In the genomic region with DNA sequence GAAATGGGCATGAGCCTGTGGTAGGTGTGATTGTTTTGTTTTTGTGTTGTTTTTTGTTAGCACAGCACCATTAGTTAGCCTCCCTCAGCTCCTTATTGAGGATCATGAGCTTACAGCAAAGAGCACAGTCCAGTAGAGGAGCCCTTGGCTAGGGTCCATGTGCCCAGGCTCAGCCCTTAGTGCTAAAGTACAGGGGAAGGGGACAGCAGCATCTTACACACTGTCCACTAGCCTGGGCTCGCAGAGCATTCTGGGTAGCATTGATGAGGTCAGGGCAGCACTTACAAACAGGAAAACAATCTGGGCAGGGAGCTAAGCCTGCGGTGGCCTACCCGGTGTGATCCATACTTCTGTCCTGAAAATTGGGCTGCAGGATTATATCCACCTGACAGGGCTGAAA, we compare ENCODE assay signal across 16 mouse cellular contexts.
DNase-seq lines count a peak whose midpoint lies in the region; ATAC-seq and TF ChIP-seq lines count a peak whose summit lies in the region.
"Had no signal": no experiment of that assay in that cellular context is flagged by ENCODE, and none has a peak within 500 bp of the region (broad histone marks: within the 10 kb centered on the region; RNA-seq: fewer than 3 reads in every experiment).

No protein-coding gene starts in this region.

- WGBS in heart, embryonic 13.5 days, result 79% methylated on average over 3 of the region's 3 CpGs
- 83% methylated on average over 3 of the region's 3 CpGs for WGBS in stomach, embryonic 14.5 days
- WGBS in stomach, postnatal 0 days, result 74% methylated on average over 3 of the region's 3 CpGs
- 65% methylated on average over 3 of the region's 3 CpGs for WGBS in kidney, postnatal 0 days

- no peak overlapping the region for H3K4me3 ChIP-seq in heart, embryonic 13.5 days
- H3K4me3 ChIP-seq in stomach, embryonic 14.5 days (ENCODE audit: low read depth, low read length), result no peak overlapping the region
- no peak overlapping the region for H3K4me3 ChIP-seq in stomach, postnatal 0 days (ENCODE audit: low read depth, low read length)
- no peak overlapping the region for H3K4me3 ChIP-seq in kidney, postnatal 0 days (replicated peaks; ENCODE audit: low read depth, low read length)
- H3K4me3 ChIP-seq: hindbrain, embryonic 15.5 days had no signal

- no peak overlapping the region for H3K9ac ChIP-seq in heart, embryonic 13.5 days
- H3K9ac ChIP-seq in stomach, embryonic 14.5 days (replicated peaks; ENCODE audit: low read depth, low read length), result no peak overlapping the region
- H3K9ac ChIP-seq in stomach, postnatal 0 days (ENCODE audit: low read length), result no peak overlapping the region
- no peak overlapping the region for H3K9ac ChIP-seq in kidney, postnatal 0 days (ENCODE audit: low read depth, low read length)
- H3K9ac ChIP-seq: hindbrain, embryonic 15.5 days had no signal

- no peak for DNase-seq in heart, adult 8-10 months (ENCODE audit: low spot score)
- DNase-seq in stomach, postnatal 0 days (ENCODE audit: low spot score), result no peak
- no peak for DNase-seq in kidney, postnatal 0 days (ENCODE audit: low spot score)
- DNase-seq in embryo, embryonic 11 days, result no peak
- no peak for DNase-seq in thymus, postnatal 36 days
- DNase-seq: B cell, adult 2 months; cerebellum, postnatal 10 days; gastrocnemius, postnatal 36 days; retina, postnatal 1 day; thymus, postnatal 14 days had no signal

- TF ChIP-seq EP300 in stomach, postnatal 0 days (optimal IDR thresholded peaks at IDR 0.05), result no peak

- ATAC-seq in heart, embryonic 13.5 days (ENCODE audit: extremely low read depth, insufficient number of reproducible peaks, low FRiP score, low TSS enrichment), result no peak
- ATAC-seq in stomach, embryonic 14.5 days (ENCODE audit: insufficient number of reproducible peaks, insufficient read depth, low FRiP score, low read depth), result no peak
- no peak for ATAC-seq in stomach, postnatal 0 days (ENCODE audit: low FRiP score, low TSS enrichment)
- no peak for ATAC-seq in kidney, postnatal 0 days (replicated peaks; ENCODE audit: low FRiP score, low read depth)
- ATAC-seq: intestine, postnatal 0 days; lung, postnatal 0 days; Patski had no signal

- H3K9me3 ChIP-seq in heart, embryonic 13.5 days, result peaks cover 3% of the 10 kb centered on the region; the same call in 1 of the 2 replicates
- H3K9me3 ChIP-seq in stomach, embryonic 14.5 days (ENCODE audit: control insufficient read depth, low read depth, low read length), result no peaks in the 10 kb centered on the region
- no peaks in the 10 kb centered on the region for H3K9me3 ChIP-seq in stomach, postnatal 0 days (ENCODE audit: control insufficient read depth, low read length)
- no peaks in the 10 kb centered on the region for H3K9me3 ChIP-seq in kidney, postnatal 0 days (replicated peaks; ENCODE audit: low read length)
- H3K9me3 ChIP-seq: hindbrain, embryonic 15.5 days had no signal

- H3K27me3 ChIP-seq in heart, embryonic 13.5 days (replicated peaks), result no peaks in the 10 kb centered on the region
- H3K27me3 ChIP-seq in stomach, embryonic 14.5 days (ENCODE audit: control insufficient read depth, insufficient read depth, low read length), result no peaks in the 10 kb centered on the region
- H3K27me3 ChIP-seq in stomach, postnatal 0 days (ENCODE audit: control insufficient read depth, insufficient read depth, low read length), result no peaks in the 10 kb centered on the region
- no peaks in the 10 kb centered on the region for H3K27me3 ChIP-seq in kidney, postnatal 0 days (ENCODE audit: insufficient read depth, low read length)
- H3K27me3 ChIP-seq: hindbrain, embryonic 15.5 days; Patski had no signal

- H3K36me3 ChIP-seq in heart, embryonic 13.5 days, result no peaks in the 10 kb centered on the region
- H3K36me3 ChIP-seq in stomach, embryonic 14.5 days (ENCODE audit: control insufficient read depth, insufficient read depth, low read length), result no peaks in the 10 kb centered on the region
- no peaks in the 10 kb centered on the region for H3K36me3 ChIP-seq in stomach, postnatal 0 days (ENCODE audit: control insufficient read depth, insufficient read depth, low read length)
- no peaks in the 10 kb centered on the region for H3K36me3 ChIP-seq in kidney, postnatal 0 days (ENCODE audit: insufficient read depth, low read length)
- H3K36me3 ChIP-seq: hindbrain, embryonic 15.5 days had no signal

- no peak overlapping the region for H3K4me2 ChIP-seq in heart, embryonic 13.5 days
- no peak overlapping the region for H3K4me2 ChIP-seq in stomach, embryonic 14.5 days (replicated peaks; ENCODE audit: low read depth, low read length)
- no peak overlapping the region for H3K4me2 ChIP-seq in stomach, postnatal 0 days (replicated peaks; ENCODE audit: low read depth)
- no peak overlapping the region for H3K4me2 ChIP-seq in kidney, postnatal 0 days (ENCODE audit: low read length)
- H3K4me2 ChIP-seq: hindbrain, embryonic 15.5 days had no signal

- peaks cover 43% of the 10 kb centered on the region for H3K4me1 ChIP-seq in heart, embryonic 13.5 days
- peaks cover 28% of the 10 kb centered on the region for H3K4me1 ChIP-seq in stomach, embryonic 14.5 days (ENCODE audit: control insufficient read depth, insufficient read depth, low read length)
- no peaks in the 10 kb centered on the region; the same call in 1 of the 2 replicates for H3K4me1 ChIP-seq in stomach, postnatal 0 days (replicated peaks; ENCODE audit: control insufficient read depth, insufficient read depth)
- H3K4me1 ChIP-seq in kidney, postnatal 0 days (replicated peaks; ENCODE audit: insufficient read depth, low read length), result peaks cover 19% of the 10 kb centered on the region

- peak overlapping the region; percentile 64; the same call in 1 of the 2 replicates for H3K27ac ChIP-seq in heart, embryonic 13.5 days (replicated peaks)
- H3K27ac ChIP-seq in stomach, embryonic 14.5 days (ENCODE audit: low read length), result peak overlapping the region; percentile 76; the same call in 1 of the 2 replicates
- H3K27ac ChIP-seq in stomach, postnatal 0 days (replicated peaks), result no peak overlapping the region
- peak overlapping the region; percentile 62 for H3K27ac ChIP-seq in kidney, postnatal 0 days
- H3K27ac ChIP-seq: hindbrain, embryonic 15.5 days had no signal

- TF ChIP-seq CTCF in stomach, postnatal 0 days (IDR thresholded peaks at IDR 0.05; ENCODE audit: low read depth), result no peak
- no peak for TF ChIP-seq CTCF in kidney, postnatal 0 days (IDR thresholded peaks at IDR 0.05; ENCODE audit: low read depth)
